Mouse (Mus musculus) thymus, adult 2 months (tissue): Measurements from ENCODE around the gene Ythdf2.

ENCODE experiments used
- CTCF ChIP-seq: fragments of 200-500 bp; IDR thresholded peaks from 2 replicates; pipeline ENCODE4 v1.5.1; 2012; ENCODE audit warnings: mild to moderate bottlenecking, control low read depth, low read length, moderate library complexity, borderline replicate concordance; ENCODE audit not compliant: control insufficient read depth, poor library complexity, insufficient read depth; ENCODE audit errors: extremely low read depth
- POLR2A ChIP-seq: fragments of 200-500 bp; IDR thresholded peaks from 2 replicates; pipeline ENCODE4 v1.6.1; 2012; ENCODE audit warnings: mild to moderate bottlenecking, low read length, control low read depth, moderate library complexity; ENCODE audit not compliant: control insufficient read depth, poor library complexity, insufficient read depth; ENCODE audit errors: extremely low read depth

GRCm38 (mm10) chr4:132176474-132176873 is 35.6 kb downstream of the Ythdf2 start:
- TF ChIP-seq CTCF, result no peak
- TF ChIP-seq POLR2A, result no peak
